Mouse (Mus musculus): ENCODE measurements around the gene Gm42791. TPM values are rescaled to one million over a fixed set of nuclear protein-coding genes. Genes with fewer than 3 reads are reported as not detected.

Gene Gm42791
- total RNA-seq (2021): 1 to 10 TPM; 3.3 to 6.1 TPM
- long read RNA-seq, experiment 1: 0 reads
- long read RNA-seq, experiment 2: 0 reads

- DNase-seq: peak; percentile 90 to 93
- intact Hi-C loops (cut with DNase I): loop anchor here (5.0 kb wide), 2 partner anchors 37 to 43 kb away; no protein-coding TSS in a partner anchor
Measured at GRCm38 (mm10) chr5:148994706-148995414, at the start of gene Gm42791. Gm42791 (minus strand) TSS chr5:148995147.

- intact Hi-C loops (cut with DNase I): loop anchor here (5.0 kb wide), 1 partner anchor 92 kb away; no protein-coding TSS in a partner anchor
- DNase-seq: no peak
Measured at GRCm38 (mm10) chr5:149044067-149044466, 49.1 kb upstream of the Gm42791 start.

- intact Hi-C loops (cut with DNase I): loop anchor here (5.0 kb wide), 1 partner anchor 91 kb away; no protein-coding TSS in a partner anchor
- no peak for DNase-seq
Measured at GRCm38 (mm10) chr5:149043240-149043639, 48.3 kb upstream of the Gm42791 start.

- intact Hi-C loops (cut with DNase I): loop anchor here (5.0 kb wide), 1 partner anchor 88 kb away; no protein-coding TSS in a partner anchor
- no peak for DNase-seq
Measured at GRCm38 (mm10) chr5:149039825-149040224, 44.9 kb upstream of the Gm42791 start.

- intact Hi-C loops (cut with DNase I): no loop called here
- peak; percentile 54 to 73 for DNase-seq
Measured at GRCm38 (mm10) chr5:149037729-149038128, 42.8 kb upstream of the Gm42791 start.

GRCm38 (mm10) chr5:149036920-149037319 is 42.0 kb upstream of the Gm42791 start:
- intact Hi-C loops (cut with DNase I): no loop called here
- no peak for DNase-seq

GRCm38 (mm10) chr5:149032438-149032837 is 37.5 kb upstream of the Gm42791 start:
- no peak for DNase-seq
- intact Hi-C loops (cut with DNase I): loop anchor here (5.0 kb wide), 1 partner anchor 35 kb away; the partner anchor contains the start of gene Gm42791

- DNase-seq: peak; percentile 70 to 77
- intact Hi-C loops (cut with DNase I): loop anchor here (5.0 kb wide), 1 partner anchor 34 kb away; the partner anchor contains the start of gene Gm42791
Measured at GRCm38 (mm10) chr5:149031199-149031750, 36.3 kb upstream of the Gm42791 start.

GRCm38 (mm10) chr5:149030103-149030502 is 35.2 kb upstream of the Gm42791 start:
- no peak for DNase-seq
- intact Hi-C loops (cut with DNase I): loop anchor here (5.0 kb wide), 1 partner anchor 33 kb away; the partner anchor contains the start of gene Gm42791

- DNase-seq: no peak
- intact Hi-C loops (cut with DNase I): no loop called here
Measured at GRCm38 (mm10) chr5:149028394-149028793, 33.4 kb upstream of the Gm42791 start.

- DNase-seq: no peak
- intact Hi-C loops (cut with DNase I): no loop called here
Measured at GRCm38 (mm10) chr5:149027389-149027788, 32.4 kb upstream of the Gm42791 start.

GRCm38 (mm10) chr5:149021120-149021519 is 26.2 kb upstream of the Gm42791 start:
- intact Hi-C loops (cut with DNase I): no loop called here

GRCm38 (mm10) chr5:149020681-149021062 is 25.7 kb upstream of the Gm42791 start:
- DNase-seq: no peak
- intact Hi-C loops (cut with DNase I): no loop called here

More at GRCm38 (mm10) chr5:149021120-149021519, 26.2 kb upstream of the Gm42791 start:
- no peak for DNase-seq

GRCm38 (mm10) chr5:149020059-149020680 is 25.2 kb upstream of the Gm42791 start:
- DNase-seq: no peak
- intact Hi-C loops (cut with DNase I): no loop called here

GRCm38 (mm10) chr5:149017666-149018415 is 22.9 kb upstream of the Gm42791 start:
- no peak for DNase-seq
- intact Hi-C loops (cut with DNase I): no loop called here

- intact Hi-C loops (cut with DNase I): no loop called here
- DNase-seq: no peak
Measured at GRCm38 (mm10) chr5:149017181-149017580, 22.2 kb upstream of the Gm42791 start.

GRCm38 (mm10) chr5:149016261-149016660 is 21.3 kb upstream of the Gm42791 start:
- intact Hi-C loops (cut with DNase I): no loop called here
- DNase-seq: no peak

GRCm38 (mm10) chr5:149015335-149016201 is 20.6 kb upstream of the Gm42791 start:
- intact Hi-C loops (cut with DNase I): no loop called here
- DNase-seq: no peak

- intact Hi-C loops (cut with DNase I): no loop called here
- no peak for DNase-seq
Measured at GRCm38 (mm10) chr5:149014600-149015268, 19.8 kb upstream of the Gm42791 start.

Data from heart, postnatal 14 days (tissue).